Mouse (Mus musculus) embryonic fibroblast, embryonic 13.5 days (primary cell): ENCODE measurements around the gene Med12l.

ENCODE experiments used
- CTCF ChIP-seq: IDR thresholded peaks from 2 replicates; pipeline ENCODE4 v1.5.1; 2011; ENCODE audit warnings: mild to moderate bottlenecking, control low read depth, low read length, moderate library complexity, borderline replicate concordance; ENCODE audit not compliant: insufficient read depth
- POLR2A ChIP-seq: IDR thresholded peaks from 2 replicates; pipeline ENCODE4 v1.6.1; 2011; ENCODE audit warnings: low read depth, mild to moderate bottlenecking, control low read depth, low read length, moderate library complexity

DNA sequence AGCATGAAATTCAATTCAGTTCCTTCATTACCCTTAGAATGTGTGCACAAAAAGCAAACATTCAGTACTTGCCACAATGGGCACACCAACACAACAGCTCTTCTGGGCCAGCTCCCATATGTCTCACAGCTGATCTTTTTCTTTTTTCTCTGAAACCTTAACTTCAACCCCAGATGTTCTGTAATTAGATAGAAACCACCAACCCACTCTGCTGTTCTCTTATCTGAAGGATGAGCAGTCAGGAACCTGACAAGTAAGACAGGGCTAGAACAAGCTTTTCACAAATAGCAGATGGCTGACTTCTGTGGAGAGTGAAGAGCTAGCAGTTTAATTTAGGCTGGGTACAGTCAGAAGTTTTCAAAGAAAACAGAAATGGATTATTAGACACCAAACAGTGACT, 144.0 kb downstream of the Med12l start:
- TF ChIP-seq CTCF (no peak), POLR2A (no peak)
